Mouse (Mus musculus) cerebellum, adult 18-20 months (tissue): Measurements from ENCODE around the gene Myo1b.

ENCODE experiments used
- DNase-seq, 2 experiments: peaks; one replicate each; pipeline ENCODE4 v3.0.0; 2021

Myo1b gene

DNA sequence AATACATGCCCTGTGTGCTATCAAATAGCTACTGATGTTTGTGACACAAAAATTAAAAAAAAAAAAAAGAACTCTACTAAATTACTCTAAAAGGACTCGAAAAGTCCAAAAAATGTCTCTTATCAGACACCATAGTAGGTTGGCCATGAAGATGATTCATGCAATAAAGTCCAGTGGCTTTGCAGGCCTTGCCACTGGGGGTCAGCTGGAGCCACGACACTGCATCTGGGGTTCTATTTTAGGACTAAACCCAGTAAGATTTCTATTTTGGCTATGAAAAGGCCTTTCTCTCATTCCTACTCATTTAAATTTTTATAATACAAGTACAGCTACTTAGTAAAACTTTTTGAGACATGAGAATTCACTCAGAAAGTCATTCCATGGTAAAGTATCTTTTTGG, 205.0 kb downstream of the Myo1b start:
- no peak for DNase-seq

- DNase-seq, result no peak
These were observed 209.8 kb downstream of the Myo1b start for GRCm38 (mm10) chr1:51706106-51706505.

DNA sequence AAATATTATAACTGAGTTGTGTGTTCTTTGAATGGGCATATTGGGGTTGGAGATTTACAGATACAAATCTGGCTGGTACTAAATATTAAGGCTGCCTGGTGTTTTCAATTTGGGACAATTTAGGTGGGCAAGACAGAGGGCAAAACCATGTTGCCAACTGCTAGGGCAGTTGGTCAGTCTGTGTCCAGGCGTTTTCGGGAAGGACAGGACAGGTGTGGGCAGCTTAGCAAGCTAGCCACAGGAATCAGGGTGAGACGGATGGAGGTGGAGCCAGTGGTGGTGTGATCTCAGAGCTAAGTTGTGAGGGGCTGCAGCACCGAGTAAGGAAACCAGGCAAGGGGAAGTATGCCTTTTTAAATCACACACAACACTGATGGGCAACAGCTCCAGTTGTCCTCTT, 211.3 kb downstream of the Myo1b start:
- no peak for DNase-seq
